Mouse (Mus musculus): Measurements from ENCODE around the gene Myo1d. TPM values are rescaled to one million over a fixed set of nuclear protein-coding genes. Genes with fewer than 3 reads are reported as not detected.

Gene Myo1d
- total and polyA plus RNA-seq, 3 experiments, result 15.9 to 81.1 (median 41.7) TPM

GRCm38 (mm10) chr11:80622233-80623037 is 157.4 kb downstream of the Myo1d start:
- no peaks in the 10 kb centered on the region for H3K27me3 ChIP-seq (ENCODE audit: control insufficient read depth in 1 of 2, insufficient read depth in 2 of 2, low read length in 2 of 2)
- peaks cover 0 to 1% of the 10 kb centered on the region in 2 experiments; a peak in 2 of 4 replicates for H3K36me3 ChIP-seq (ENCODE audit: control insufficient read depth in 1 of 2, insufficient read depth in 2 of 2, low read length in 2 of 2)
- DNase-seq (ENCODE audit: low read depth, low spot score), result no peak
- TF ChIP-seq HCFC1 (IDR thresholded peaks at IDR 0.05; ENCODE audit: low read depth, low read length), result no peak
- TF ChIP-seq TCF12 (IDR thresholded peaks at IDR 0.05; ENCODE audit: low read depth, low read length), result no peak
- no peak for TF ChIP-seq MAX (IDR thresholded peaks at IDR 0.05; ENCODE audit: low read length)
- no peak for TF ChIP-seq CTCF (IDR thresholded peaks at IDR 0.05 in 2 of 3, conservative IDR thresholded peaks at IDR 0.05 in 1 of 3; ENCODE audit: control insufficient read depth in 1 of 3, insufficient read depth in 1 of 3, low read depth in 2 of 3, low read length in 3 of 3, poor library complexity in 1 of 3, severe bottlenecking in 1 of 3)
- TF ChIP-seq TAL1 (IDR thresholded peaks at IDR 0.05; ENCODE audit: low read length), result no peak
- TF ChIP-seq GABPA (IDR thresholded peaks at IDR 0.05; ENCODE audit: low read depth, low read length), result no peak
- no peak for TF ChIP-seq TBP (IDR thresholded peaks at IDR 0.05; ENCODE audit: low read depth, low read length)
- TF ChIP-seq MEF2A (IDR thresholded peaks at IDR 0.05; ENCODE audit: extremely low read depth, insufficient replicate concordance, low read depth, low read length, poor library complexity, severe bottlenecking), result no peak
- no peak for TF ChIP-seq GATA1 (IDR thresholded peaks at IDR 0.05; ENCODE audit: low read depth, low read length)
- TF ChIP-seq ELF1 (IDR thresholded peaks at IDR 0.05; ENCODE audit: low read depth, low read length), result no peak
- no peak for TF ChIP-seq POLR2AphosphoS5 (IDR thresholded peaks at IDR 0.05; ENCODE audit: borderline replicate concordance, low read depth, low read length)
- no peak for TF ChIP-seq ZKSCAN1 (IDR thresholded peaks at IDR 0.05; ENCODE audit: low read depth, low read length)
- no peak for TF ChIP-seq CHD2 (IDR thresholded peaks at IDR 0.05; ENCODE audit: low read length)
- no peak for TF ChIP-seq ETS1 (IDR thresholded peaks at IDR 0.05; ENCODE audit: low read depth, low read length)
- no peak for TF ChIP-seq ZMIZ1 (IDR thresholded peaks at IDR 0.05; ENCODE audit: low read depth, low read length)
- TF ChIP-seq SMC3 (IDR thresholded peaks at IDR 0.05; ENCODE audit: low read depth, low read length), result no peak
- no peak for TF ChIP-seq CHD1 (IDR thresholded peaks at IDR 0.05; ENCODE audit: low read depth, low read length)
- H3K9me3 ChIP-seq (replicated peaks; ENCODE audit: insufficient read depth, low read length), result no peaks in the 10 kb centered on the region
- no peak overlapping the region for H3K9ac ChIP-seq (ENCODE audit: control insufficient read depth, low read depth, low read length, poor library complexity, severe bottlenecking)
- H3K27ac ChIP-seq (ENCODE audit: control insufficient read depth, low read depth, low read length), result no peak overlapping the region
- H3K4me1 ChIP-seq (ENCODE audit: control insufficient read depth in 1 of 2, insufficient read depth in 2 of 2, low read length in 2 of 2), result no peaks in the 10 kb centered on the region
- H3K4me3 ChIP-seq (ENCODE audit: control insufficient read depth in 1 of 2, insufficient read depth in 1 of 2, low read depth in 2 of 2, low read length in 2 of 2), result no peak overlapping the region
- no peaks in the 10 kb centered on the region for H3K79me2 ChIP-seq (ENCODE audit: control insufficient read depth, insufficient read depth, low read length, poor library complexity)

GRCm38 (mm10) chr11:80614949-80615725 is 164.7 kb downstream of the Myo1d start:
- peaks cover 0 to 23% of the 10 kb centered on the region in 2 experiments; a peak in 2 of 4 replicates for H3K36me3 ChIP-seq (ENCODE audit: control insufficient read depth in 1 of 2, insufficient read depth in 2 of 2, low read length in 2 of 2)
- H3K9ac ChIP-seq (ENCODE audit: control insufficient read depth, low read depth, low read length, poor library complexity, severe bottlenecking), result no peak overlapping the region
- TF ChIP-seq TBP (IDR thresholded peaks at IDR 0.05; ENCODE audit: low read depth, low read length) (no peak), MEF2A (IDR thresholded peaks at IDR 0.05; ENCODE audit: extremely low read depth, insufficient replicate concordance, low read depth, low read length, poor library complexity, severe bottlenecking) (no peak), GATA1 (IDR thresholded peaks at IDR 0.05; ENCODE audit: low read depth, low read length) (peak; percentile 91), POLR2A (IDR thresholded peaks at IDR 0.05; ENCODE audit: control insufficient read depth in 1 of 2, insufficient read depth in 1 of 2, low read depth in 1 of 2, low read length in 2 of 2, poor library complexity in 1 of 2) (no peak), ZKSCAN1 (IDR thresholded peaks at IDR 0.05; ENCODE audit: low read depth, low read length) (no peak; the same call in 1 of the 2 replicates), BHLHE40 (IDR thresholded peaks at IDR 0.05; ENCODE audit: borderline replicate concordance, low read depth, low read length) (no peak), SMC3 (IDR thresholded peaks at IDR 0.05; ENCODE audit: low read depth, low read length) (no peak), POLR2AphosphoS2 (IDR thresholded peaks at IDR 0.05; ENCODE audit: low read length) (no peak), ELF1 (IDR thresholded peaks at IDR 0.05; ENCODE audit: low read depth, low read length) (no peak), CHD2 (IDR thresholded peaks at IDR 0.05; ENCODE audit: low read length) (no peak), MXI1 (IDR thresholded peaks at IDR 0.05; ENCODE audit: low read depth, low read length) (peak; percentile 49; the same call in 1 of the 2 replicates), ETS1 (IDR thresholded peaks at IDR 0.05; ENCODE audit: low read depth, low read length) (peak; percentile 73), E2F4 (IDR thresholded peaks at IDR 0.05; ENCODE audit: borderline replicate concordance, low read depth, low read length) (no peak), POLR2AphosphoS5 (IDR thresholded peaks at IDR 0.05; ENCODE audit: borderline replicate concordance, low read depth, low read length) (no peak), SIN3A (IDR thresholded peaks at IDR 0.05; ENCODE audit: low read length) (peak; percentile 61), EP300 (IDR thresholded peaks at IDR 0.05; ENCODE audit: low read depth in 1 of 2, low read length in 2 of 2) (peak; percentile 92 to 95), TAL1 (IDR thresholded peaks at IDR 0.05; ENCODE audit: low read length) (peak; percentile 83), ZMIZ1 (IDR thresholded peaks at IDR 0.05; ENCODE audit: low read depth, low read length) (no peak), RCOR1 (IDR thresholded peaks at IDR 0.05; ENCODE audit: low read depth, low read length) (peak; percentile 86), MYB (IDR thresholded peaks at IDR 0.05; ENCODE audit: low read depth, low read length) (peak; percentile 64), MAX (IDR thresholded peaks at IDR 0.05; ENCODE audit: low read length) (peak; percentile 70)

More at GRCm38 (mm10) chr11:80614949-80615725, 164.7 kb downstream of the Myo1d start:
- Histone ChIP-seq H3K9me3 (replicated peaks; ENCODE audit: insufficient read depth, low read length) (no peaks in the 10 kb centered on the region), H3K27ac (ENCODE audit: control insufficient read depth, low read depth, low read length) (peak overlapping the region; percentile 37), H3K27me3 (ENCODE audit: control insufficient read depth in 1 of 2, insufficient read depth in 2 of 2, low read length in 2 of 2) (no peaks in the 10 kb centered on the region), H3K79me2 (ENCODE audit: control insufficient read depth, insufficient read depth, low read length, poor library complexity) (no peaks in the 10 kb centered on the region), H3K4me3 (ENCODE audit: control insufficient read depth in 1 of 2, insufficient read depth in 1 of 2, low read depth in 2 of 2, low read length in 2 of 2) (no peak overlapping the region), H3K4me1 (ENCODE audit: control insufficient read depth in 1 of 2, insufficient read depth in 2 of 2, low read length in 2 of 2) (peaks cover 8 to 17% of the 10 kb centered on the region in 2 experiments)
- peak; percentile 80 for DNase-seq (ENCODE audit: low read depth, low spot score)

Measured in MEL (cell line).